Mouse (Mus musculus): ENCODE results near the gene Dao.

DNA sequence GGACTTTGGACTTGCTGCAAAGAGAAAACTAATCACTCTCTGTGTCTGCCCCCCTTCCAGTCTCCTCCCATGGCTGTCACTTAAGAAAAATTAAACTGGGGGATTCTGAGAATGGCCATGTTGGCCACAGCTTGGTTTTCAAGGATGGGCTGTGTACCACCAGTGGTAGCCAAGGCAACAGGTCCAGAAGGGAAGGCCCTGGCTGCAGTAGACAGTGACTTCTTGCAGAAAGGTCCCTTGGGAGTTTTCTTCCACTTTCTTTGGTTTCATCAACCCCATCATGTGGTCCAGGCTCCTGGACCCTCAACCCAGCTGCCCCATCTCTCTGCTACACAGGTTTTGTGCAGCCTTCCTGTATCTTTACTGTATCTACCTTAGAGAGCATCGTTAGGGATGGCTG lies 37.4 kb downstream of the Dao start:
- TF ChIP-seq POLR2A (IDR thresholded peaks at IDR 0.05; ENCODE audit: extremely low read depth, insufficient read depth, low read length) (no peak), CTCF (IDR thresholded peaks at IDR 0.05; ENCODE audit: extremely low read depth, insufficient read depth, low read length) (no peak)

Measured in cortical plate, adult 2 months (tissue).